Comparison of ENCODE assay signal across 8 mouse cellular contexts in the genomic region with DNA sequence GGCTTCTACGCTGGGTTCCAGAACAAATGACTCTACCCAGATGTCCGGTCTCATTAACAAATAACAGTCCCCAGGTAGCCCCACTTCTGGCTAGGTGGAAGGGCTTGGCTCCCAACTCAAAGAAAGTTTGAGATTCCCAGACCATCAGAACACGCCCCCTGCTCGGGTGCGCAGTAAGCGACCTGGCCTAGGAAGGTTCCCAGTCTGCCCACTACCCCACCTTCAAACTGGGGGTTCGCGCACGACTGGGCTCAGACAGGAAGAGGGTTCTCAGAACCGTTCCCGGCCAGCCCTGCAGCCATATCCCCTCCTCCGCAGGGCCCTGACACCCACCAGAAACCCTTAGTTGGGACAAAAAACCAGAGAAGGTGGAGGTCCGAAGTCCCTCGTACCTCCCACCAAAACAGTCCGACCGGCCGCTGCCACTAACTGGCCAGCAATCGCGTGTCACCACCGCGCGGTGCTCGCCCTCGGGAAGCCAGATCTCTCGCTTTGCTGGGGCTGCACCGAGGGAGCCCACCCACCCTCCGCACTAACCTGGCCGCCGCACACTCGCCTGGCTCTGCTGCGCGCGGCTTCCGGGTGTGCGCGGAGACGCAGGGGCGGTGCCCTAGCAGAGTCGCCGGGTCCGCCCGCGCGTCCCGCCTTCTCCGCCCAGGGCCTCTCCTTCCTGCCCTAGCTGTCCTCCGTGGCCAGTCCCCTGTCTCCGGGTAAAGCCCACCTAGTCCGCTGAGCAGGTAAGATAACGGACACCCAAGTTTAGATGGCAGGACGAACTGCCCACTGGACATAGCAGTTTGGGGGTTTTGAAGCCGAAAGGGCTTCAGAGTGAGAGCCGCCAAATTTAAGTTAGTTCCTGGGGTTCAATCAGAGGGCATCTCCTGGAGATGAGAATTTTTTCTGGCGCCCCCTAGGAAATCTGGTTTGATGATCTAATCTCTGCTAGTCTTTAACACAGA. TPM values are rescaled to one million over a fixed set of nuclear protein-coding genes. Genes with fewer than 3 reads are reported as not detected.
DNase-seq lines count a peak whose midpoint lies in the region; ATAC-seq lines count a peak whose summit lies in the region.

A gene (minus strand): TSS at position 586 of the 959 bp plus-strand sequence.
A gene (plus strand): TSS at position 625 of the 959 bp plus-strand sequence.

- H3K4me3 ChIP-seq in intestine, embryonic 14.5 days (ENCODE audit: low read depth, low read length): peak within 1 kb of the TSS; percentile 71
- peak within 1 kb of the TSS; percentile 79 for H3K4me3 ChIP-seq in liver, embryonic 16.5 days (ENCODE audit: low read depth, low read length)
- H3K4me3 ChIP-seq in neural tube, embryonic 12.5 days: peak within 1 kb of the TSS; percentile 59

- H3K9ac ChIP-seq in intestine, embryonic 14.5 days (ENCODE audit: low read length): peak within 1 kb of the TSS; percentile 51
- H3K9ac ChIP-seq in liver, embryonic 16.5 days (ENCODE audit: low read depth, low read length): peak within 1 kb of the TSS; percentile 84
- peak within 1 kb of the TSS; percentile 64 for H3K9ac ChIP-seq in neural tube, embryonic 12.5 days

- ATAC-seq in intestine, embryonic 14.5 days (replicated peaks; ENCODE audit: low FRiP score, low TSS enrichment, low read depth): peak; percentile 69
- peak; percentile 89 for ATAC-seq in liver, embryonic 16.5 days (ENCODE audit: low read depth)
- ATAC-seq in neural tube, embryonic 12.5 days (ENCODE audit: low FRiP score, low read depth): peak; percentile 22; the same call in 1 of the 2 replicates

- H3K4me1 ChIP-seq in intestine, embryonic 14.5 days (replicated peaks; ENCODE audit: control insufficient read depth, insufficient read depth, low read length): peaks cover 23% of the 10 kb centered on the region
- peaks cover 38% of the 10 kb centered on the region for H3K4me1 ChIP-seq in liver, embryonic 16.5 days (ENCODE audit: control insufficient read depth, low read depth, low read length)
- H3K4me1 ChIP-seq in neural tube, embryonic 12.5 days: peaks cover 28% of the 10 kb centered on the region

- peak within 1 kb of the TSS; percentile 79 for H3K4me2 ChIP-seq in intestine, embryonic 14.5 days (ENCODE audit: low read length)
- peak within 1 kb of the TSS; percentile 88 for H3K4me2 ChIP-seq in liver, embryonic 16.5 days (ENCODE audit: low read depth, low read length)
- H3K4me2 ChIP-seq in neural tube, embryonic 12.5 days (replicated peaks): peak within 1 kb of the TSS; percentile 94

- no peak within 1 kb of the TSS for H3K27ac ChIP-seq in intestine, embryonic 14.5 days (ENCODE audit: low read depth)
- H3K27ac ChIP-seq in liver, embryonic 16.5 days (ENCODE audit: low read length): no peak within 1 kb of the TSS
- H3K27ac ChIP-seq in neural tube, embryonic 12.5 days: no peak within 1 kb of the TSS

- no peaks in the 10 kb centered on the region for H3K9me3 ChIP-seq in intestine, embryonic 14.5 days (ENCODE audit: control insufficient read depth, low read length)
- no peaks in the 10 kb centered on the region for H3K9me3 ChIP-seq in liver, embryonic 16.5 days (replicated peaks; ENCODE audit: control insufficient read depth, low read length)
- peaks cover 6% of the 10 kb centered on the region; the same call in 1 of the 2 replicates for H3K9me3 ChIP-seq in neural tube, embryonic 12.5 days

- WGBS in intestine, embryonic 14.5 days: under 1% methylated on average over 54 of the region's 54 CpGs
- 1% methylated on average over 54 of the region's 54 CpGs for WGBS in liver, embryonic 16.5 days (ENCODE audit: insufficient replicate concordance)
- WGBS in neural tube, embryonic 12.5 days: under 1% methylated on average over 54 of the region's 54 CpGs

- H3K36me3 ChIP-seq in intestine, embryonic 14.5 days (ENCODE audit: control insufficient read depth, insufficient read depth, low read length): no peaks in the 10 kb centered on the region
- H3K36me3 ChIP-seq in liver, embryonic 16.5 days (ENCODE audit: control insufficient read depth, insufficient read depth): no peaks in the 10 kb centered on the region
- H3K36me3 ChIP-seq in neural tube, embryonic 12.5 days: no peaks in the 10 kb centered on the region

- DNase-seq in left cerebral cortex, adult 18-20 months (ENCODE audit: low spot score in 2 of 2): peak; percentile 34 to 53
- no peak for DNase-seq in left cerebral cortex, adult 8-10 months (ENCODE audit: low spot score in 2 of 2)
- peak; percentile 64 to 78 for DNase-seq in cerebellum, postnatal 25 days
- peak; percentile 80 for DNase-seq in gastrocnemius, postnatal 25 days
- peak; percentile 83 for DNase-seq in intestine, embryonic 14.5 days (ENCODE audit: low spot score)
- peak; percentile 77 to 83 for DNase-seq in thymus, postnatal 36 days

- H3K27me3 ChIP-seq in intestine, embryonic 14.5 days (replicated peaks; ENCODE audit: control insufficient read depth, insufficient read depth, low read length): peaks cover 69% of the 10 kb centered on the region
- H3K27me3 ChIP-seq in liver, embryonic 16.5 days (ENCODE audit: control insufficient read depth, insufficient read depth, low read depth, low read length): peaks cover 47% of the 10 kb centered on the region
- peaks cover 90% of the 10 kb centered on the region for H3K27me3 ChIP-seq in neural tube, embryonic 12.5 days (replicated peaks)

RNA-seq across cellular contexts. Expression of the first gene that starts in this region (rescaled TPM):
- total RNA-seq in left cerebral cortex, adult 18-20 months (2021): 1 to 10 TPM; 7.6 to 8.9 TPM
- 10 to 100 TPM in 2 of 4 experiments, 1 to 10 TPM in 2; 7.9 to 10.9 (median 9.6) TPM for total RNA-seq in left cerebral cortex, adult 8-10 months (2022)
- 1 to 10 TPM; 3.0 TPM for total RNA-seq in gastrocnemius, postnatal 25 days (2021)
- polyA plus RNA-seq in intestine, embryonic 14.5 days (2014; fragmentation: Nextera tagmentation; extraction: Ambion mirVana): 26.2 and 26.8 TPM in 2 replicates
- polyA plus RNA-seq in liver, embryonic 16.5 days (2015; fragmentation: Nextera tagmentation; extraction: Ambion mirVana): 12.5 and 14.0 TPM in 2 replicates
- polyA plus RNA-seq in neural tube, embryonic 12.5 days (2016; fragmentation: Nextera tagmentation; extraction: Ambion mirVana): 18.7 and 21.2 TPM in 2 replicates

RNA-seq across cellular contexts. Expression of the second gene that starts in this region (rescaled TPM):
- 1 to 10 TPM; 1.1 to 1.6 TPM for total RNA-seq in left cerebral cortex, adult 18-20 months (2021)
- total RNA-seq in left cerebral cortex, adult 8-10 months (2022): 1 to 10 TPM in 2 of 4 experiments, under 1 TPM in 2; 0.50 to 1.6 (median 1.1) TPM
- 1 to 10 TPM in 1 of 2 experiments, under 1 TPM in 1; 0.90 to 1.0 TPM for total RNA-seq in gastrocnemius, postnatal 25 days (2021)
- 4.5 and 4.9 TPM in 2 replicates for polyA plus RNA-seq in intestine, embryonic 14.5 days (2014; fragmentation: Nextera tagmentation; extraction: Ambion mirVana)
- 1.4 TPM in 2 replicates for polyA plus RNA-seq in liver, embryonic 16.5 days (2015; fragmentation: Nextera tagmentation; extraction: Ambion mirVana)
- 0.90 and 1.0 TPM in 2 replicates for polyA plus RNA-seq in neural tube, embryonic 12.5 days (2016; fragmentation: Nextera tagmentation; extraction: Ambion mirVana)

Comparison
In these comparisons a context has a peak if more than half of its experiments do, and no peak if none do; other contexts are left out.
1. DNase-seq: peak in left cerebral cortex, adult 18-20 months (2 of 2), cerebellum, postnatal 25 days (2 of 2), gastrocnemius, postnatal 25 days (single experiment), intestine, embryonic 14.5 days (single experiment) and thymus, postnatal 36 days (2 of 2); none in left cerebral cortex, adult 8-10 months (0 of 2).
2. ATAC-seq: peak in every context shown above with its lines; median percentile 89 in liver, embryonic 16.5 days; 69 in intestine, embryonic 14.5 days; 22 in neural tube, embryonic 12.5 days.
3. Peak in every context shown above with its lines, with median percentiles within 50 percentile points of each other: H3K4me2 ChIP-seq, H3K4me3 ChIP-seq and H3K9ac ChIP-seq.